Mouse (Mus musculus) heart, embryonic 14.5 days (tissue): ENCODE measurements around the gene Casq2. TPM values are rescaled to one million over a fixed set of nuclear protein-coding genes. Genes with fewer than 3 reads are reported as not detected.

Source experiments
- ATAC-seq: fragments of 200-750 bp; cut with Nextera tagmentation; 2 replicates; pipeline ENCODE4 v1.8.0; 2017; ENCODE audit warnings: low read depth, moderate TSS enrichment; ENCODE audit not compliant: insufficient number of reproducible peaks, insufficient read depth, low FRiP score
- H3K27ac ChIP-seq, 2 experiments: fragments of 200-500 bp in 1 of 2; fragments of 300-500 bp in 1 of 2; sonication (generic) in 1 of 2; replicated peaks in 1 of 2; 2 replicates each; pipeline ENCODE4 v1.5.1; 2012 to 2014; ENCODE audit warnings: low read depth in 2 of 2, low read length in 2 of 2, control low read depth in 1 of 2, mild to moderate bottlenecking in 1 of 2, mixed read lengths in 1 of 2; ENCODE audit not compliant: control insufficient read depth in 1 of 2, insufficient read depth in 1 of 2
- H3K27me3 ChIP-seq: fragments of 300-500 bp; sonication (generic); 2 replicates; pipeline ENCODE4 v1.6.1; 2014; ENCODE audit warnings: mild to moderate bottlenecking, low read length, control low read depth; ENCODE audit not compliant: control insufficient read depth, insufficient read depth
- H3K36me3 ChIP-seq: fragments of 300-500 bp; sonication (generic); 2 replicates; pipeline ENCODE4 v1.6.1; 2014; ENCODE audit warnings: mild to moderate bottlenecking, control low read depth, low read length, mixed read lengths; ENCODE audit not compliant: control insufficient read depth, insufficient read depth
- H3K4me1 ChIP-seq, 2 experiments: fragments of 200-500 bp in 1 of 2; fragments of 300-500 bp in 1 of 2; sonication (generic) in 1 of 2; 2 replicates each; pipeline ENCODE4 v1.6.1; 2012 to 2014; ENCODE audit warnings: low read length in 2 of 2, control low read depth in 1 of 2, mixed read lengths in 1 of 2; ENCODE audit not compliant: control insufficient read depth in 2 of 2, insufficient read depth in 2 of 2
- H3K4me2 ChIP-seq: fragments of 300-500 bp; sonication (generic); 2 replicates; pipeline ENCODE4 v1.6.1; 2014; ENCODE audit warnings: mild to moderate bottlenecking, low read length
- H3K4me3 ChIP-seq, 2 experiments: fragments of 200-500 bp in 1 of 2; fragments of 300-500 bp in 1 of 2; sonication (generic) in 1 of 2; 2 replicates each; pipeline ENCODE4 v1.5.1; 2012 to 2014; ENCODE audit warnings: low read length in 2 of 2, mild to moderate bottlenecking in 2 of 2, control low read depth in 1 of 2, low read depth in 1 of 2, moderate library complexity in 1 of 2; ENCODE audit not compliant: control insufficient read depth in 1 of 2, insufficient read depth in 1 of 2
- H3K9ac ChIP-seq: fragments of 300-500 bp; sonication (generic); 2 replicates; pipeline ENCODE4 v1.6.1; 2014; ENCODE audit warnings: mild to moderate bottlenecking, low read length
- H3K9me3 ChIP-seq: fragments of 300-500 bp; sonication (generic); 2 replicates; pipeline ENCODE4 v1.6.1; 2016; ENCODE audit warnings: low read length, control low read depth; ENCODE audit not compliant: control insufficient read depth
- WGBS: fragments of 180-500 bp; shearing (Covaris S2); extraction: QIAGEN DNeasy Blood & Tissue Kit; methylation state at CpG from one replicate; pipeline ENCODE4 v1.1.7; 2014; 5-methylcytosine and 5-hydroxymethylcytosine counted together
- polyA plus RNA-seq: library from polyadenylated mRNA; unstranded; fragments of >200 nt; fragmentation: Nextera tagmentation; extraction: Ambion mirVana; gene quantifications from 2 replicates; pipeline ENCODE4 v1.2.1, GENCODE M21; 2014

The Casq2 gene
- polyA plus RNA-seq, 1 experiment from 2014 or later = 433 TPM

- peak; percentile 55 for ATAC-seq
- no peak overlapping the region for H3K27ac ChIP-seq
- H3K36me3 ChIP-seq = no peaks in the 10 kb centered on the region
- H3K4me2 ChIP-seq = no peak overlapping the region
- WGBS = 11% methylated on average over 3 of the region's 3 CpGs
- H3K4me3 ChIP-seq = no peak overlapping the region
- H3K9ac ChIP-seq = no peak overlapping the region; the same call in none of the 2 replicates
- no peaks in the 10 kb centered on the region for H3K27me3 ChIP-seq
- peaks cover 25 to 35% of the 10 kb centered on the region in 2 experiments for H3K4me1 ChIP-seq
- no peaks in the 10 kb centered on the region for H3K9me3 ChIP-seq
These were observed 4.4 kb upstream of the Casq2 start for GRCm38 (mm10) chr3:102081862-102082261.

DNA sequence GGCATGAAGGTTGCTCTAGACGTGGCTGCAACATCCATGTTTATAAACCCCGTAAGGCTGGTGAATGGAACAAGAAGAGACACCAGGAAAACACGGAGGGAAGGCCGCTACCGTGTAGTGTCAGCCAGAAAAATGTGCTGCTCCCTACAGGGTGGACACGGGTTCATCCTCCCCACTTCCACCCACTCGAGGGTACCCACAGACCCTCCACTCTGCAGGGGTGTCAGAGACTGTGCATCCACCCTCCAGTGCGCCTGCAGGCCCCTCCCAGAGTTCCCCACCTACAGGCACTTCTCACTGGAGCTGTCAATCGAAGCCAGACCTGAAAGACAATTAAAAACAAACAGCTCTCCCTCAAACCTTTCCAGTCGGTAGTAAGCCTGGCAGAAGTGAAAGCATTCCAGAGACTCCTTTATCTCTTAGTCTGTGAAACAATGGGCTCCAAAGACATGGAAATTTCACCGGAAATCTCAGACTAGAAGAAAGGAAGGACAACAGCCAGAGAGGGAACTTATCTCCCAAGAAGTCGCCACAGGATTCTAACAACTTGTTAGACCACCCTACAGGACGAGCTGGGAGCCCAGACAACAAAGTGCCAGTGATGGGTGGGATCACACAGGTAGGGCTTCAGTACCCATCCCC, 2.5 kb upstream of the Casq2 start:
- peaks cover 28 to 35% of the 10 kb centered on the region in 2 experiments for H3K4me1 ChIP-seq
- no peak overlapping the region for H3K4me3 ChIP-seq
- no peaks in the 10 kb centered on the region for H3K9me3 ChIP-seq
- no peaks in the 10 kb centered on the region for H3K36me3 ChIP-seq
- no peak for ATAC-seq
- H3K27ac ChIP-seq = no peak overlapping the region
- WGBS = 30% methylated on average over 13 of the region's 13 CpGs
- H3K27me3 ChIP-seq = no peaks in the 10 kb centered on the region
- peak overlapping the region; percentile 14; the same call in 1 of the 2 replicates for H3K4me2 ChIP-seq
- peak overlapping the region; percentile 39; the same call in 1 of the 2 replicates for H3K9ac ChIP-seq

DNA sequence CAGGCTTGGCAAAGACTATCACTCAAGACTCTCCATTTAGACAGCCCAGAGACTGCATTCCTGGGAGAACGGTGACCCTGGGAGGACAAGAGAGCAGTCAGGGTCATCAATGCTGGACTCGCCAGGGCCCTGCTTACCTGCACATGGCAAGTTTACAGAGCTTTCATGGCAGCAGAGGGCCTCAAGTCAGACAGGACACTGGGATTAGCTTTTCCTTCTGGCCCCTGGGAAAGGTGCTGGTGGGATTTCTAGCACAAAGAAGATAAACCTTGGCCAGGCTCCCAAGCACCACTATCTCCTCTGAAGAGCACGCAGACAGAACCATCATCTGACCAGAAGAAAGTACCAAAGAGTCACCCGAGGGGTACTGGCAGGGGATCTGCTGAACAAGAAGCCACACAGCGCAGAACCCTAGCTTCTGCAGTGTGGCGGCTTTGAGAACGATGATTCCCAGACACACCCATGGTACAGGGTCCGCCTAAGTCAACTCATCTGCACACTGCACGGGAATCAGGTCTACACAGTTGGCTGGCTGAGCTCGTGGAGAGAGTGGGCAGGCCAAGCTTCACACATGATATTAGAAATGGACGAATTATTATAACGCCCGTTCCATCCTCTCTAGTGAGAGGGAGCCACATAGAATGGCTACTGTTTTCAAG, 1.3 kb upstream of the Casq2 start:
- H3K27me3 ChIP-seq = no peaks in the 10 kb centered on the region
- H3K4me3 ChIP-seq = no peak overlapping the region
- 0 out of 2 replicates have a peak overlapping the region, but pooled peaks have one; percentile 78 for H3K9ac ChIP-seq
- H3K36me3 ChIP-seq = no peaks in the 10 kb centered on the region
- no peak for ATAC-seq
- no peaks in the 10 kb centered on the region for H3K9me3 ChIP-seq
- WGBS = 65% methylated on average over 13 of the region's 13 CpGs
- H3K4me1 ChIP-seq = peaks cover 28 to 38% of the 10 kb centered on the region in 2 experiments
- peak overlapping the region in 1 of 2 experiments; percentile 75; a peak in 2 of 4 replicates for H3K27ac ChIP-seq
- H3K4me2 ChIP-seq = no peak overlapping the region

DNA sequence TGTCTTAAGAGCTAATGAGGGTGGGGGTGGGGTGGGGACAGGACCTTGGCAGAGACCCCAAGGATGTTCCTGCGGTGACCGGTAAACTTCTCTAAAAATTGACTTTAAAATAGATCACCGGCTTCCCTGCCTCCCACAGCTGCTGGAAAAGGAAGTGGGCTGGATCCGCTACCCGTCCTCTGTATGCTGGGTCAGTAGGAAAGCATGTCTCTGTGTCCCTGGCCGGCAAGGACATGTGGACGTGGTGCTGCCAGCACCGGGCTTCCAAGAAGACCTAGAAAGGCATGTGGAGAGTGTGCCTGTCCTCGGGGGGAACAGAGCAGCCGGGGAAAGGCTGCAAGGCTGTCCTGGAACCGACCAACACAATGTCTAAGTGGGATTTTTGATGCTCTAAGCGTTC, 496 bp upstream of the Casq2 start:
- Histone ChIP-seq H3K9me3 (no peaks in the 10 kb centered on the region), H3K36me3 (no peaks in the 10 kb centered on the region), H3K27me3 (no peaks in the 10 kb centered on the region), H3K4me2 (peak overlapping the region; percentile 65), H3K4me3 (peak overlapping the region; percentile 1 to 37; a peak in 1 of 4 replicates), H3K9ac (peak overlapping the region; percentile 78), H3K27ac (peak overlapping the region; percentile 75 to 83), H3K4me1 (peaks cover 28 to 40% of the 10 kb centered on the region in 2 experiments)
- WGBS = 13% methylated on average over 12 of the region's 12 CpGs
- ATAC-seq = no peak

DNA sequence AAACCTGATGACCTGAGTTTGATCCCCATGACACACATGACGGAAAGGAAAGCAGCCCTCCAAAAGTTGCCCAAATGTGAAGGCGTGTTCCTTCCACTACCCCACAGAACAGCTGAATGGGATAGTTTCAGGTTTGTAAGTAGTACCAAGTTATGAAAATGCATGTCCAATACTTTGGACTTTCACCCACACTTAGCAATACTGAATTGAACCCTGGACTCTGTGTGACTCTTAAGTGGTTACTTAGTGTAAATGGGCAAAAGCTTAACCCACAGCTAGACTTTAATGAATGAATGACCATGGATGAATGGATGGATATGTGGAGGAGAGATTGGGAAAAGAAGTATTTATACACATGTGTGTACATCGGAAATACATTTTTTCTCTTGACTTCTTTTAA, 8.6 kb downstream of the Casq2 start:
- WGBS = 89% methylated on average over 3 of the region's 3 CpGs
- no peak overlapping the region for H3K27ac ChIP-seq

GRCm38 (mm10) chr3:102095412-102095811, 9.2 kb downstream of the Casq2 start:
- H3K27ac ChIP-seq = no peak overlapping the region
- 75% methylated on average over 5 of the region's 5 CpGs for WGBS
- ATAC-seq = no peak

More for the DNA sequence above, 8.6 kb downstream of the Casq2 start:
- Histone ChIP-seq H3K36me3 (peaks cover 30% of the 10 kb centered on the region), H3K4me2 (no peak overlapping the region), H3K4me1 (peaks cover 7 to 19% of the 10 kb centered on the region in 2 experiments), H3K27me3 (no peaks in the 10 kb centered on the region), H3K9ac (no peak overlapping the region), H3K9me3 (no peaks in the 10 kb centered on the region), H3K4me3 (no peak overlapping the region)
- ATAC-seq = no peak

DNA sequence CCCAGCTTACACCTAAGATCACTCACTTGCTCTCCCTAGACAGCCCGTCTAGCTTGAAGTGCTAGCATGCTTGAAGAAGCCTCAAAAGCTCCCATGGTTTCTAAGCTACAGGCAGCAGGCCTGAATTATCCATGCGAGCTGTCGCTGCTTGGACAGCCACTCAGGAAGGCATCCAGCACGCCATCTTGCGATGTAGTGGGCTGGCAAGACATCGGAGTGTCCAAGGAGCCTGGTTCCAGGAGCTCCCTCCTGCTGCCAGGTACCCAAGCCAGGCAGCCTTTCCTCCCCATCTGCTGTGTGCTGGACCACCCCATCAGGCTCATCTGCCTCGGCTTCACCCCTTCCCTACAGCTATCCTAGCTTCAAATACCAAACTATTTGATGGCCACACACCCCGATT, 10.2 kb downstream of the Casq2 start:
- H3K4me1 ChIP-seq = peaks cover 16 to 30% of the 10 kb centered on the region in 2 experiments
- no peaks in the 10 kb centered on the region for H3K9me3 ChIP-seq
- no peak overlapping the region for H3K4me2 ChIP-seq
- no peak for ATAC-seq
- H3K27ac ChIP-seq = no peak overlapping the region
- H3K4me3 ChIP-seq = no peak overlapping the region
- WGBS = 90% methylated on average over 8 of the region's 8 CpGs
- no peaks in the 10 kb centered on the region for H3K27me3 ChIP-seq
- H3K9ac ChIP-seq = no peak overlapping the region
- H3K36me3 ChIP-seq = peaks cover 30% of the 10 kb centered on the region

More at GRCm38 (mm10) chr3:102095412-102095811, 9.2 kb downstream of the Casq2 start:
- H3K27me3 ChIP-seq = no peaks in the 10 kb centered on the region
- no peak overlapping the region for H3K4me3 ChIP-seq
- no peaks in the 10 kb centered on the region for H3K9me3 ChIP-seq
- H3K36me3 ChIP-seq = peaks cover 30% of the 10 kb centered on the region
- peaks cover 12 to 24% of the 10 kb centered on the region in 2 experiments for H3K4me1 ChIP-seq
- no peak overlapping the region for H3K4me2 ChIP-seq
- H3K9ac ChIP-seq = no peak overlapping the region
